Mouse (Mus musculus): ENCODE data around the gene Pnpla1.

GRCm38 (mm10) chr17:28882810-28883209 is 24.6 kb downstream of the Pnpla1 start:
- TF ChIP-seq CTCF (IDR thresholded peaks at IDR 0.05), result peak; percentile 44
- TF ChIP-seq EP300 (IDR thresholded peaks at IDR 0.05; ENCODE audit: insufficient read depth, low read depth, low read length), result no peak
- no peak for TF ChIP-seq POLR2A (IDR thresholded peaks at IDR 0.05; ENCODE audit: insufficient read depth, low read depth, low read length)
